Mouse (Mus musculus) limb, embryonic 14.5 days (tissue): Measurements from ENCODE around the gene Rnf169. TPM values are rescaled to one million over a fixed set of nuclear protein-coding genes. Genes with fewer than 3 reads are reported as not detected.
"Not testable (repeated sequence)": the region's sequence is repeated elsewhere in the genome, so short reads cannot be mapped to it uniquely, and the experiment has no call there.

Experiments used
- ATAC-seq: fragments of 200-750 bp; cut with Nextera tagmentation; 2 replicates; pipeline ENCODE4 v1.8.0; 2017; ENCODE audit warnings: low read depth, moderate number of reproducible peaks, moderate TSS enrichment; ENCODE audit not compliant: low FRiP score
- DNase-seq: peaks from one replicate; pipeline ENCODE4 v3.0.0-alpha.2; 2015; ENCODE audit warnings: low spot score
- H3K27ac ChIP-seq: fragments of 300-500 bp; sonication (generic); replicated peaks from 2 replicates; pipeline ENCODE4 v1.5.1; 2014; ENCODE audit warnings: low read depth, mild to moderate bottlenecking, low read length, moderate library complexity, mixed read lengths
- H3K27me3 ChIP-seq: fragments of 300-500 bp; sonication (generic); 2 replicates; pipeline ENCODE4 v1.6.1; 2014; ENCODE audit warnings: low read length, mixed read lengths; ENCODE audit not compliant: control insufficient read depth, insufficient read depth
- H3K36me3 ChIP-seq: fragments of 300-500 bp; sonication (generic); 2 replicates; pipeline ENCODE4 v1.6.1; 2014; ENCODE audit warnings: mild to moderate bottlenecking, low read length, moderate library complexity, mixed read lengths; ENCODE audit not compliant: control insufficient read depth, insufficient read depth
- H3K4me1 ChIP-seq: fragments of 300-500 bp; sonication (generic); 2 replicates; pipeline ENCODE4 v1.6.1; 2014; ENCODE audit warnings: antibody characterized with exemption, low read length, mixed read lengths; ENCODE audit not compliant: control insufficient read depth, insufficient read depth
- H3K4me2 ChIP-seq: fragments of 300-500 bp; sonication (generic); replicated peaks from 2 replicates; pipeline ENCODE4 v1.6.1; 2014; ENCODE audit warnings: low read depth, mild to moderate bottlenecking, low read length, moderate library complexity; ENCODE audit not compliant: severe bottlenecking
- H3K4me3 ChIP-seq: fragments of 300-500 bp; sonication (generic); replicated peaks from 2 replicates; pipeline ENCODE4 v1.5.1; 2014; ENCODE audit warnings: low read length
- H3K9ac ChIP-seq: fragments of 300-500 bp; sonication (generic); 2 replicates; pipeline ENCODE4 v1.6.1; 2014; ENCODE audit warnings: mild to moderate bottlenecking, low read depth, low read length, moderate library complexity; ENCODE audit not compliant: severe bottlenecking
- H3K9me3 ChIP-seq: fragments of 300-500 bp; sonication (generic); 2 replicates; pipeline ENCODE4 v1.6.1; 2016; ENCODE audit warnings: low read length; ENCODE audit not compliant: control insufficient read depth
- POLR2A ChIP-seq: fragments of 200-500 bp; IDR thresholded peaks from 2 replicates; pipeline ENCODE4 v1.8.0; 2012; ENCODE audit warnings: inconsistent platforms, mild to moderate bottlenecking, moderate library complexity, borderline replicate concordance; ENCODE audit not compliant: insufficient read depth, insufficient read length; ENCODE audit errors: extremely low read depth
- WGBS: fragments of 180-500 bp; shearing (Covaris S2); extraction: QIAGEN DNeasy Blood & Tissue Kit; methylation state at CpG from one replicate; pipeline ENCODE4 v1.1.7; 2014; 5-methylcytosine and 5-hydroxymethylcytosine counted together
- polyA plus RNA-seq, 2 experiments: library from polyadenylated mRNA; depleted of rRNA in 1 of 2; stranded (reverse) in 1 of 2; unstranded in 1 of 2; fragments of >200 nt; fragmentation: Nextera tagmentation in 1 of 2; extraction: Ambion mirVana in 1 of 2; gene quantifications; 2 replicates each; pipeline versions ENCODE4 v1.2.1 to v1.2.3; 2012 to 2014

Rnf169 gene
- polyA plus RNA-seq, 2 experiments, result 7.3 to 9.7 TPM

DNA sequence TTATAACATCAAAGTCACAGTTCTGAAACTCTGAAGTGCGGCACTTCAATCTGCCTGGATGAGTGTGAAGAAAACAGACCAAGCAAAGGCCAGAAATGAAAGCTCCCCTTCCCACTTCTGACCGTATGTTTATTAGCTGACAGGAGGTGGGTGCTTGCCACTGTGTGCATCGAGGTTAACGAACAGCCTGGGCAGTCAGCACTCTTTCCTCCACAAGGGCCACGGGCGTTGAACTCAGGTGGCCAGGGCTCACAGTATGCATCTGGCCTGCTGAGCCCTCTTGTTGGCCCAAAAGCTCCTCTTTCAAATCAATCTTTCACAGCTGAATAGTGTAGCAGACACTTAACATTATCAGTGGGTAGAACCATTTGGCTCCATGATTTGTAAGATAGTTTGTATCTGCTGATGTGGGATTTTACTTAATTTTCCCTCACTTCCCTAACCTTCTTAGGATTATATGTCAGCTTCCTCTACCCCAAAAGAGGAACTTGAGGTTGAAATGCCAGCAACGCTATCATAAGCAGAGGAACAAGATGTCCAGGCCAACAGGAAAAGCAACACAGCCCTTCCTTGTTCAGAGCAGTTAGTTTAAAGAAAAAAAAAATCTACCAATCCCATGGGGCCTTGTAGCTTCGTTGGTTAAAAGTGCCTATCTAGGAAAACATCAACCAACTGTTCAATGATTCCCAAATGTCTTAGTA, 17.6 kb downstream of the Rnf169 start:
- WGBS, result 58% methylated on average over 8 of the region's 8 CpGs
- no peak for DNase-seq

DNA sequence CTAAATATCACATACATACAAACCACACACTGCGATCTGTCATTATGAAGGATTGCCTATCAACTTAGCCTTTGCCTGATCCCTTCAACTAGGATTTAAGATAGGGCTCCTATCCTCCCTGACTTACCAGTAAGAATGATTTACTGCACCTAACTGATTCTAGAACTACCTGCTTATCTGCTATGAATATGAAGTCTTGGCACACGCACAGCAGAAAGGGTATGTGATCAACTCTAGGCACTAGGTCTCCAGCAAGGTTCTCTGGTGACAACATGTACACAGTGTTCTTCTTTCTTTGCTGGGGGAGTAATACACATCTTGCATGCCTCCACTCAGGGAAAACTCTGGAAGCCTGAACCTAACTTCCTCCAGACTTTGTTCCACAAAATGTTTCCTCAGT, 18.7 kb downstream of the Rnf169 start:
- WGBS, result 95% methylated on average over 2 of the region's 2 CpGs
- H3K27me3 ChIP-seq, result no peaks in the 10 kb centered on the region

More for the DNA sequence above, 17.6 kb downstream of the Rnf169 start:
- H3K9me3 ChIP-seq, result no peaks in the 10 kb centered on the region
- no peak overlapping the region for H3K4me3 ChIP-seq
- H3K27me3 ChIP-seq, result no peaks in the 10 kb centered on the region
- ATAC-seq, result no peak
- no peaks in the 10 kb centered on the region for H3K36me3 ChIP-seq
- TF ChIP-seq POLR2A, result no peak
- no peak overlapping the region for H3K4me2 ChIP-seq
- H3K27ac ChIP-seq, result 0 out of 2 replicates have a peak overlapping the region, but pooled peaks have one; percentile 2
- H3K4me1 ChIP-seq, result peaks cover 27% of the 10 kb centered on the region
- no peak overlapping the region for H3K9ac ChIP-seq

DNA sequence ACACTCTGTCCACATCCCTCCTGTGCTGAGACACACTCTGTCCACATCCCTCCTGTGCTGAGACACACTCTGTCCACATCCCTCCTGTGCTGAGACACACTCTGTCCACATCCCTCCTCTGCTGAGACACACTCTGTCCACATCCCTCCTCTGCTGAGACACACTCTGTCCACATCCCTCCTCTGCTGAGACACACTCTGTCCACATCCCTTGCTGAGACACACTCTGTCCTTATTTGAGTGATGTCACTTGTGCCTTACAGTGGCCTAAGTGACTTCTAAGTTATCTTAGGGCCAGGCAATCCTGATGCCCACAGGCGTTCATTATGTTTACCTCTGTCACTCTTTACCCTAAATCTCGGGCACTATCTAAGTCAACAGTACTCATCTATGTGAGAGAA, 19.7 kb downstream of the Rnf169 start:
- DNase-seq, H3K36me3 ChIP-seq, ATAC-seq, H3K4me3 ChIP-seq, H3K9me3 ChIP-seq, H3K9ac ChIP-seq, H3K4me2 ChIP-seq, H3K27ac ChIP-seq, H3K27me3 ChIP-seq: not testable (repeated sequence)
- WGBS, result 80% methylated on average over 2 of the region's 2 CpGs
- H3K4me1 ChIP-seq, result peaks cover 16% of the 10 kb centered on the region

More for the DNA sequence above, 18.7 kb downstream of the Rnf169 start:
- Histone ChIP-seq H3K4me1 (peaks cover 23% of the 10 kb centered on the region), H3K9ac (no peak overlapping the region), H3K4me3 (no peak overlapping the region), H3K9me3 (no peaks in the 10 kb centered on the region), H3K36me3 (no peaks in the 10 kb centered on the region), H3K4me2 (no peak overlapping the region), H3K27ac (no peak overlapping the region)
- ATAC-seq, result no peak
- TF ChIP-seq POLR2A, result no peak
- DNase-seq, result no peak

DNA sequence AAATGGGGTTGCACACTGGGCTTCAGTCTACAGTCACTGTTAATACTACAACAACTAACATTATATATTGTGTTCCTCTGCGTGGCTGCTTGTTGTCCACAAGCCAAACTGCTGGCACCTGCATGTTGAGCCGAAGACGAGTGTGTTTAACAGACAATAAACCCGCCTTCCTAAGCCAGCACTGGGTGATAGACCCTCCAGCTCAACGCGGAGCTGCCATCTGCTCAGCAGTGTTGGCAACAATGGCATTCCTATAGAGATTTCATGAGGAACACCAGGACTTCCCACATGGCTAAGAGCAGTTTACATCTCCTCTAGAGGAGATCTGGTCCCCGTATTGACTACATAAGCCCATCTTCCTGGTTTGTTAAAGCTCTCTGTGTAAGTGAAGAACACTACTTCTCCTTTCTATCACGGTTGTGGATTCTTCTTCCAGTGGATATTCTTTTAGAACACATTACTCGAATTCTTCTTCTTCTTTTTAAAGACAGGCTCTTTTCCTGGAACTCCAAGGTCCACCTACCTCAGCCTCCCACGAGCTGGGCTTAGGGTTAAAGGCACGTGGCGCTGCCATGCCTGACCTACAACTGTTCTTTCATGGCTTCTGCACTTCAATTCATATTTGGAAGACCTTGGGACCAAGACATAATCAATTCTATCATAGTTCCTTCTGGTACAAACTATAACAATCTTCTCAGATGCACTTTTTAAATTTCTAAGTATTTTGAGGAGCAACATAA, 22.9 kb downstream of the Rnf169 start:
- WGBS, result 75% methylated on average over 12 of the region's 12 CpGs
- ATAC-seq (no peak), DNase-seq (no peak)
- H3K27me3 ChIP-seq, result no peaks in the 10 kb centered on the region
- no peak overlapping the region for H3K4me3 ChIP-seq
- no peak overlapping the region for H3K27ac ChIP-seq
- no peak overlapping the region for H3K4me2 ChIP-seq
- H3K9me3 ChIP-seq, result no peaks in the 10 kb centered on the region
- no peak overlapping the region for H3K9ac ChIP-seq
- peaks cover 8% of the 10 kb centered on the region for H3K36me3 ChIP-seq
- H3K4me1 ChIP-seq, result peaks cover 8% of the 10 kb centered on the region; the same call in 1 of the 2 replicates
- no peak for TF ChIP-seq POLR2A

GRCm38 (mm10) chr7:99956095-99956494, 24.2 kb downstream of the Rnf169 start:
- H3K27ac ChIP-seq, result no peak overlapping the region
- DNase-seq, result no peak
- ATAC-seq, result no peak
- TF ChIP-seq POLR2A, result no peak
- no peaks in the 10 kb centered on the region for H3K27me3 ChIP-seq
- no peaks in the 10 kb centered on the region for H3K9me3 ChIP-seq
- H3K36me3 ChIP-seq, result peaks cover 13% of the 10 kb centered on the region
- H3K4me3 ChIP-seq, result no peak overlapping the region
- 98% methylated on average over 7 of the region's 7 CpGs for whole genome bisulfite sequencing
- H3K4me2 ChIP-seq, result no peak overlapping the region
- no peak overlapping the region for H3K9ac ChIP-seq
- H3K4me1 ChIP-seq, result peaks cover 8% of the 10 kb centered on the region; the same call in 1 of the 2 replicates
